Mouse (Mus musculus): ENCODE data around the gene Tmem109. TPM values are rescaled to one million over a fixed set of nuclear protein-coding genes. Genes with fewer than 3 reads are reported as not detected.

The Tmem109 gene
- polyA plus RNA-seq, 1 experiment from 2014 or later, result 38.7 TPM

DNA sequence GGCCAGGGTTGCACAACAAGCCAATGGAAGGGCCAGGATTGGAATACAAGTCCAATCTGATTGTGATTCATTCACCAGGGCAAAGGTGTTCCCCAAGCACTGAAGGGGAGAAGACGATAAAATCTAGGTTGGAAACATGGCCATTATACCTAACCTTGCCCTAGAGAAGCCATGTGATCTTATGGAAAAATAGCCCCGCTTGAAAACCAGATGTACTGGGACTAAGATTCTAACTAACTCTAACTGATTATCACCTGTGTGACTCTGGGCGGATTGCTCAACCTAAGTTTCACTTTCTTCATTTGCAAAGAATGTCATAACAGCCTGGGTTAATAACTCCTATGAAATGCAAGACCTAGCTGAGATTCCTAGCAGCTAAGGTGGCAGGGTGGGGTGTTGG, 26.4 kb downstream of the Tmem109 start:
- Histone ChIP-seq H3K9ac (no peak overlapping the region), H3K27me3 (replicated peaks) (no peaks in the 10 kb centered on the region), H3K4me2 (replicated peaks) (no peak overlapping the region), H3K36me3 (peaks cover 47% of the 10 kb centered on the region), H3K4me3 (no peak overlapping the region), H3K4me1 (no peaks in the 10 kb centered on the region), H3K27ac (no peak overlapping the region), H3K9me3 (no peaks in the 10 kb centered on the region)
- 91% methylated on average over 3 of the region's 3 CpGs for WGBS
- no peak for ATAC-seq (ENCODE audit: low FRiP score, low read depth)

- H3K4me3 ChIP-seq, result no peak overlapping the region
- no peaks in the 10 kb centered on the region for H3K9me3 ChIP-seq
- no peaks in the 10 kb centered on the region for H3K4me1 ChIP-seq
- no peak overlapping the region for H3K9ac ChIP-seq
- no peaks in the 10 kb centered on the region for H3K27me3 ChIP-seq (replicated peaks)
- 43% methylated on average over 3 of the region's 3 CpGs for WGBS
- no peak for ATAC-seq (ENCODE audit: low FRiP score, low read depth)
- H3K27ac ChIP-seq, result no peak overlapping the region
- no peaks in the 10 kb centered on the region for H3K36me3 ChIP-seq
- no peak overlapping the region for H3K4me2 ChIP-seq (replicated peaks)
Measured at GRCm38 (mm10) chr19:10847311-10848087, 34.3 kb downstream of the Tmem109 start.

DNA sequence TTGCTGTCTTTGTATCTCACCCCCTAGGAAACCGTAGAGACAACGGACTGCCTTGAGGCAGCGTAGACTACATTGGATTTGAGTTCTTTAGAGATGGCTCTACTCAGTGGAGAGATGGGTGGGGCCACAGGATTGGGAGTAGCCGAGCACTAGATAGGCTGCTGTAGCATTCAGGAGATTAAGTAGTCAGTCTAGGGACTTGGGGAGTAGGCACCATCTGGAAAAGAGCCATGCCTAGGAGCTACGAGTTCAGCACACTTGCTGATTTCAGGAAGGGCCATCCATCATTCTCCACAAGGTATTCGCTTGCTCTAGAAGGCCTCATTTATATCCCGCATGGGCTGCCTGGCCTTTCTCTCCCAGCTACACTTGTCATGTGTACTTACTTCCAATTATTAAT, 35.7 kb downstream of the Tmem109 start:
- WGBS, result 67% methylated on average over 7 of the region's 7 CpGs
- no peak overlapping the region for H3K4me3 ChIP-seq
- no peaks in the 10 kb centered on the region for H3K9me3 ChIP-seq
- no peak overlapping the region for H3K4me2 ChIP-seq (replicated peaks)
- no peak for ATAC-seq (ENCODE audit: low FRiP score, low read depth)
- no peaks in the 10 kb centered on the region for H3K36me3 ChIP-seq
- H3K9ac ChIP-seq, result no peak overlapping the region
- H3K27ac ChIP-seq, result no peak overlapping the region
- H3K4me1 ChIP-seq, result no peaks in the 10 kb centered on the region
- no peaks in the 10 kb centered on the region for H3K27me3 ChIP-seq (replicated peaks)

GRCm38 (mm10) chr19:10845454-10845853, 36.3 kb downstream of the Tmem109 start:
- H3K9me3 ChIP-seq, result no peaks in the 10 kb centered on the region
- WGBS, result 92% methylated on average over 3 of the region's 3 CpGs

GRCm38 (mm10) chr19:10844206-10844605, 37.6 kb downstream of the Tmem109 start:
- Histone ChIP-seq H3K27ac (no peak overlapping the region), H3K9ac (no peak overlapping the region), H3K9me3 (no peaks in the 10 kb centered on the region), H3K27me3 (replicated peaks) (no peaks in the 10 kb centered on the region), H3K4me3 (no peak overlapping the region), H3K4me2 (replicated peaks) (no peak overlapping the region), H3K4me1 (no peaks in the 10 kb centered on the region), H3K36me3 (no peaks in the 10 kb centered on the region)
- ATAC-seq (ENCODE audit: low FRiP score, low read depth), result no peak
- WGBS, result 87% methylated on average over 5 of the region's 5 CpGs

More at GRCm38 (mm10) chr19:10845454-10845853, 36.3 kb downstream of the Tmem109 start:
- Histone ChIP-seq H3K27ac (no peak overlapping the region), H3K4me3 (no peak overlapping the region), H3K4me2 (replicated peaks) (no peak overlapping the region), H3K4me1 (no peaks in the 10 kb centered on the region), H3K36me3 (no peaks in the 10 kb centered on the region), H3K9ac (no peak overlapping the region), H3K27me3 (replicated peaks) (no peaks in the 10 kb centered on the region)
- ATAC-seq (ENCODE audit: low FRiP score, low read depth), result no peak

- H3K27me3 ChIP-seq (replicated peaks), result no peaks in the 10 kb centered on the region
- no peak for ATAC-seq (ENCODE audit: low FRiP score, low read depth)
- H3K4me1 ChIP-seq, result no peaks in the 10 kb centered on the region
- H3K9ac ChIP-seq, result no peak overlapping the region
- no peaks in the 10 kb centered on the region for H3K36me3 ChIP-seq
- H3K4me3 ChIP-seq, result no peak overlapping the region
- WGBS, result 56% methylated on average over 24 of the region's 24 CpGs
- H3K4me2 ChIP-seq (replicated peaks), result no peak overlapping the region
- H3K9me3 ChIP-seq, result no peaks in the 10 kb centered on the region
- H3K27ac ChIP-seq, result no peak overlapping the region
Measured at GRCm38 (mm10) chr19:10842914-10843313, 38.9 kb downstream of the Tmem109 start.

GRCm38 (mm10) chr19:10841721-10842626, 39.8 kb downstream of the Tmem109 start:
- Histone ChIP-seq H3K9ac (no peak overlapping the region), H3K9me3 (no peaks in the 10 kb centered on the region), H3K4me1 (no peaks in the 10 kb centered on the region), H3K4me3 (no peak overlapping the region), H3K36me3 (no peaks in the 10 kb centered on the region), H3K27ac (no peak overlapping the region), H3K27me3 (replicated peaks) (no peaks in the 10 kb centered on the region), H3K4me2 (replicated peaks) (no peak overlapping the region)
- 64% methylated on average over 16 of the region's 16 CpGs for WGBS
- no peak for ATAC-seq (ENCODE audit: low FRiP score, low read depth)

DNA sequence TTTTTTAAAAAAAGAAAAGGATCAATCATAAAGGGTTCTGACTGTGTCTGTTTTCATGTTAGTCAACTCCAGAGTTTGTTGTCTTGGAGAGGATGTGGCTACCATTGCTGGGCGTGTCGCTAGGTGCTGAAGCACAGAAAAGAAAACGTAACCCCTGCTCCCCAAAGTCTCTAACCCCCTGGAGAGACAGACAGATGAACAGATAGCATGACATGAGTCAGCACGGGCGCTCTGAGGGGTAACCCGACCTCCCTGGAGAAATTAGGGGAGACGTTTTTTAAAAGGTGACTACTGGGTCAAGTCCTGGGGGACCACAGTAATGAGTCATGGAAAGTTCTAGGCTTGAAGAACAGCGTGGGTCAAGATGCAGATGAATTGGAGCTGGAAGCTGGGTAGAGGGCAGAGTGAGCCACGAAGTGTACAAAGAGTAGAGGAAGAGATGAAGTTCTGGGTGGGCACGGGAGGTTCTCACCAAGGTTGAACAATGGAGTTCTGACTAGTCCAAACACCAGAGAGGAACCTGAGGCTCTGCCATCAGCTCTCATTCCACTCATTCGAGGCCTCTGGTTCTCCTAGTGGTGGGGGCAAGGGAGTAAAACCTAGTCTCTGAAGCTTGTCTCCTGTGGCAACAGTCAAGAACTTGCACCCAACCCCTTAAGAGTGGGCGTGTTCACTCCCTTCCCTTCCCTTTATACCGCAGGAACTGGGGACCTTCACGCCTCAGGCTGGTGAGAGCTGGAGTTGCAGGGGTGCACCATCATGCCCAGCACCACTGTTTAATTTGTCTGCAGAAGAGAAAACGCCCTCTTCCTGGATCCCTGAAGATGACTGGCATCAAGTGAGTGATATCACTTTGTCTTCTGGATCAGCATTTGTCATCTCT, 42.5 kb downstream of the Tmem109 start, which contains the start of gene Slc15a3:
Gene Slc15a3 (plus strand): TSS at position 718 of the 883 bp plus-strand sequence.
- Histone ChIP-seq H3K36me3 (no peaks in the 10 kb centered on the region), H3K9me3 (no peaks in the 10 kb centered on the region), H3K27me3 (replicated peaks) (no peaks in the 10 kb centered on the region), H3K27ac (no peak within 1 kb of the TSS), H3K4me1 (no peaks in the 10 kb centered on the region), H3K9ac (no peak within 1 kb of the TSS), H3K4me3 (no peak within 1 kb of the TSS), H3K4me2 (replicated peaks) (no peak within 1 kb of the TSS)
- 81% methylated on average over 15 of the region's 15 CpGs for WGBS
- ATAC-seq (ENCODE audit: low FRiP score, low read depth), result no peak

DNA sequence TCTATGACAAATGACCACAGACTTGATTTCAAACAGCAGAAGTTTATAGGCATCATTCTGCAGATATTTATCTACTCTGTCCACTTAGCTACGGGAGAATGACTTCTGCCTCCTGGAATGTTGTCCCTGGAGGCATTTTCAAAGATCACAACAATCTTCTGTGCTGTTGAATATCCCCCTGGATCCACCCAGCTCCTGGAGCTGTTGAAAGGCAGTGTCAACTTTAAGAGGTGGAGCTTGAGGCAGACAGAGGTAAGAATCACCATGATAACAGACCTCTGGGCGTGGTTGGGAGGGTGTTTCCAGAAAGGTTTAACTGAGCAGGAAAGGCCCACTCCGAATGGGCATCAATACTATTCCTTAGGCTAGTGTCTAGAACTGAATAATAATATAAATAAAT, 46.1 kb downstream of the Tmem109 start:
- ATAC-seq (ENCODE audit: low FRiP score, low read depth), result no peak
- Histone ChIP-seq H3K27me3 (replicated peaks) (no peaks in the 10 kb centered on the region), H3K4me1 (no peaks in the 10 kb centered on the region), H3K9ac (no peak overlapping the region), H3K9me3 (no peaks in the 10 kb centered on the region), H3K4me3 (no peak overlapping the region), H3K4me2 (replicated peaks) (no peak overlapping the region), H3K27ac (no peak overlapping the region), H3K36me3 (no peaks in the 10 kb centered on the region)
- WGBS, result 66% methylated on average over 3 of the region's 3 CpGs

- Histone ChIP-seq H3K36me3 (no peaks in the 10 kb centered on the region), H3K27ac (no peak overlapping the region), H3K4me1 (no peaks in the 10 kb centered on the region), H3K4me2 (replicated peaks) (no peak overlapping the region), H3K9me3 (no peaks in the 10 kb centered on the region), H3K27me3 (replicated peaks) (no peaks in the 10 kb centered on the region), H3K4me3 (no peak overlapping the region), H3K9ac (no peak overlapping the region)
- WGBS, result 78% methylated on average over 3 of the region's 3 CpGs
- no peak for ATAC-seq (ENCODE audit: low FRiP score, low read depth)
Measured at GRCm38 (mm10) chr19:10833611-10834010, 48.2 kb downstream of the Tmem109 start.

DNA sequence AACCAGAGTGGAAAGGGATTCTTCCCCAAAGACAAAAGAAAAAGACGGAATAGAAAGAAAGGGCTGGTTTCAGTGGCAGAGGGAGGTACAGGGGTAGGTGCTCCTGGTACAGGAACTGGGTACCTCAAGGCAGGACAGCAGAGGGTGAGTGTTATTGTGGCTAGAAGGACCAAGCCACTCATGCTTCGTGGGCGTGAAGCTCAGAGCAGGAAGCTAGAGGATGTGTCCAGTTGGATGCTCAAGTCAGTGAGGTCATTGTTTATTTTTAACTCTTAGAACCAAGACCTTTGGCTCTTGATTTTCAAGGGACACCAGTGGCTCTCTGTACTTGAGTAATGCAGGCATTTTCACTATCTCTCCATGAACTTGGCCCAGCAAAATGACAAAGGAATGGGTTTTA, 49.8 kb downstream of the Tmem109 start:
- WGBS, result 88% methylated on average over 3 of the region's 3 CpGs
- Histone ChIP-seq H3K4me1 (no peaks in the 10 kb centered on the region), H3K27ac (no peak overlapping the region), H3K4me3 (no peak overlapping the region), H3K36me3 (no peaks in the 10 kb centered on the region), H3K4me2 (replicated peaks) (no peak overlapping the region), H3K9me3 (no peaks in the 10 kb centered on the region), H3K27me3 (replicated peaks) (no peaks in the 10 kb centered on the region), H3K9ac (no peak overlapping the region)
- ATAC-seq (ENCODE audit: low FRiP score, low read depth), result no peak

DNA sequence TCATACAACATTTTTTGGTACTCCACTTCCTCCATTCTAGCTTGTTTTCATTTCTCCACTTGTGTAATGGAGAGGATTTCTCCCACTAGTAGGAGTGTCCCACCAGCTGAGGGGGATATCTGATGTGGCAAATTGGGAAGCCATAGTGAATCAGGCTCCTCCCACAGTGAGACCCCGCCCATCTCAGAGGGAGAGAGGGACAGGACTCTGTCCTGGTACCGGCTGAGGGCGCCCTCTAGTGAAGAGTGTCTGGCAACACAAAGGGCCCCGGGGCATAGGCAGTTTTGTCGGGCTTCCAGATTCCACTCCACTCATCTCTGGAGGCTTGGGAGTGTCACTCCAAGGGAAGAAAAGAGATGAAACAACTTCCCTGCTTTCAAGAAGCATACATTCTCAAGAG, 50.4 kb downstream of the Tmem109 start:
- 11% methylated on average over 5 of the region's 5 CpGs for WGBS
- Histone ChIP-seq H3K4me1 (no peaks in the 10 kb centered on the region), H3K27ac (no peak overlapping the region), H3K27me3 (replicated peaks) (no peaks in the 10 kb centered on the region), H3K4me2 (replicated peaks) (no peak overlapping the region), H3K36me3 (no peaks in the 10 kb centered on the region), H3K9me3 (no peaks in the 10 kb centered on the region), H3K4me3 (no peak overlapping the region), H3K9ac (no peak overlapping the region)
- ATAC-seq (ENCODE audit: low FRiP score, low read depth), result no peak
